Mouse (Mus musculus): ENCODE results near the gene Dsel.
A peak's percentile ranks its signal among the peaks of the same experiment; 100 is the strongest.

Dsel gene

DNA sequence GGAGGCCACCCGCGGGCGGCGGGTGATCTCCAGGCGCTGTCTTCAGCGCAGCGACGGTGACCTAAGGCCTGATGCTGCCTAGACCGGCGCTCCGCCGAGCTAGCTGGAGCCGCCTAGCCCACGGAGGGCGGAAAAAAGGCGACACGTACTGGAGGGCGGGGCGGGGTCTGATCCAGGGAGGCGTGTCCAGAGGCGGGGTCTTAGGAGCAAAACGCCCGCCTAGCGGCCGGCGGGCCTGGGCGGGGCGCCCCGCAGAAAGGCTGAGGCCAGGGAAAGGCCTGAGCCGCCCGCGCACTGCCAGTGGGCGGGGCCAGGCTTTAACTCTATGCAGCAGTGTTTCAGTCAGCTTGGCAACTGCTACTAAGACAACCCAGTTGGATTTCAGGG lies at the start of gene Dsel:
TSS of gene Dsel (minus strand) at position 140 of the 387 bp plus-strand sequence.
- peak; percentile 81 to 82 for DNase-seq

DNA sequence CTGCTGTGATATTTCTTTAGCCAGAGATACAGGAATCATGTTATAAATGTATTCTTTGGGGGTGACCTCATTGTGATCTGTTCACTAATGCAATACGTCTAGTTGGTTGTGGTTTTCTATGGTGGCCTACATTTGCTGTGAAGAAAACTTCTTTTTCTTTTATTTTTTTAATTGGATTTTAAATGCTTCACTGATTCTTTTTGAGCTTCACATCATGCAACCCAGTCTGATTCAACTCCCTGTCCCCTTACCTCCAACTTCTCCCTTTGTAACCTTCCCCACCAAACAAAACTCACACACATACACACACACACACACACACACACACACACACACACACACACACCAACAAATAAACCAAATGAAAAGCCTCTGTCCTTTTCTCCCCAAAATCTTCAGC lies 46.7 kb upstream of the Dsel start:
- DNase-seq = no peak

DNA sequence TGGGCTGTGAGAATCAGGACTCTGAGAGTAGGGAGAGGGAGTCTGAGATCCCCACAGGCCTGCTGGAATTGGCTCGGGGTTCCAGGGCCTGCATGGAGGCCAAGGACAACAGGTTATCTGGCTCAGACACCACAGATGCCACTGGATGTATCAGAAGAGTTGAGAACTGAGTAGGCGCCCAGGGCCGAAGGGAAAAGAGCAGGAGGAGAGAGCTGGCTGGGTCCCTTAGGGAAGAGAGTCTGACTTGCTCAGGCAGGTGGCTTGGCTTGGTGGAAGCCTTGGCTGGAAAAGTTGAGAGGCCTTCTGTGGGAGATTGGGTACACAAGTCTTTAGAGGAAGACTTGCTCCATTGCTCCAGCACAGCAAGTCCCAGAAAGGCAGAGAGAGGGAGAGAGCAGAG lies 18.6 kb upstream of the Dsel start:
- DNase-seq = no peak

DNA sequence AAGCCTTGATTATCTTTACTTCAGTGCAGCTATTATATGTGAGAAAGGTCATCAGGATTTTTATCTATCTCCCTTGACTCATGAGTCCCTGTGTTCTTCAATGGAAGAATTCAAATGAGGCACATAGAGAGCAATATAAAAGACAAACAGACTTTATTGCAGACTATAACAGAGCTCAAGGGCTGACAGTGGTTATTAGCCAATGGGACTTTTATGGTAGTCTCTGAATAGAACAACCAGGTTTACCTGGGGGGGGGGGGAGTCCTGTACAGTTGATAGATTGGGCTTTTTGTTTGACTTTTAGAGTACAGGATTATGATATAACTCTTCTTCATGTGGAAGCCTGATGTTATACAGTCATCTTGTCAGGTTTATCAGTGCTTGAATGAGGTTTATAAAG lies 11.1 kb upstream of the Dsel start:
- no peak for DNase-seq

DNA sequence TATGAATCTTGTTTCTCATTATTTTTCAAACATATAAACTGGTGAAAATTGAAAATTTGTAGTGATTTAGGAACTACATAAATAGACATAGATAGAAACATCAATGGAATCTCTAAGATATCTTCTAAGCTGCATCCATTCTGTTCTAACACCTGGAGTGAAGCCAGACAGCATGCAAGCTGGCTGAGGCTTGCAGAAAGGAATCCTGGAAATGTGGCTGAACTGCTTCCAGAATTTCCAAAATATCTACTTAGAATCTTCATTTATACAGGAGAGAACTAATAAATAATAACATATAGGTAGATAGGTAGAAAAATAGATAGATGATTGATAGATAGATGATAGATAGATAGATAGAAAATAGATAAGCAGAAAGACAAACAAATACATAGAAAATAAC lies 8.5 kb upstream of the Dsel start:
- no peak for DNase-seq

DNA sequence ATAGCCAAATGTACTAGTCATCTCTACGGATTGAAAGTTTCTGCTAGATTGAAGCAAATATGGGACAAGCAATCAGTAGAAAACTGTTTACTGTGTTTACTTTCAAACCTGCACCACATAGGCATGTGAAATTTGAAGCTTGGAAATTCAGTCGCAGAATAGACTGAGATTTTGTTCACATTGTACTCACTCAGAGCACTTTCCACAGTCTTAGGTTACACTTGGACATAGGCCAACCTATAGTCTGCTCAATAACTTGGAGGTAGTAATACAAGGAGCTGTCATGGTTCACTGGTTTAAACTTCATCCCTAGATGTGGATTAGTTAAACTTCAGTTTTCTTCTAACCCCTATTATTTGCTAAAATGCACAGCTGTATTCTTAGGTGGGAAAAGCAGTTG lies 749 bp upstream of the Dsel start:
- DNase-seq = no peak

DNA sequence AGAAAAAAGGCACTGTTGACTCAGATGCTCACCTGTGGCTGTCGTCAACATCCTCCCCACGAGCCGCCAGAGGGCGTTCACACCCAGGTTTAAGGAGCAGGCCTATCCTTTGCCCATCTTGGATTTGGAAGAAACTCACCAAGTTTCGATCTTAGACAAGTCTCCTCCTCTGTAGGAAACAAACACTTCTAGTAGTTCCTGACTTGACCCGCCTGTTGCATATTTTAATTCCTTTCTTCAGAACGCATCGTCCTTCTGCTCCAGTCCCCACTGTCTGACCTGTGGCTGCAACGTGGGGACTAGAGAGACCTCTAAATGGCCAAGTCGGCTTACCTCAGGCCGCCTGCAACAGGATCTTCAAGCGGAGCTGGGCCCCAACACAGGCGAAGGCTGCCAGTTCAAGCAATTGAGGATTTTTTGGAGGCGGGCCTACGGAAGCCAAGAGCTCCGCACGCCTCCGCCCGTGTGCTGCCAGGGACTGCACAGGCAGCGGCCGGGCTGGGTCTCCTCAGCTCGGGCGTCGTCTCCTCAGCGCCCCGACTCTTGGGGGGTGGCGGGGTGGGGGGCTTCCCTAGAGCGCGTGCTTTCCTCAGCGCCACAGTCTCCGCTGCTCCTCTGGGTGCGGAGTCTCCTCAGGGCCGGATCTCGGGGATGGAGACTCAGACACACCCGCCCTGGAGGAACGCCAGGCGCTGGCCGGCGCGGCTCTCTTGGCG lies 497 bp downstream of the Dsel start:
- DNase-seq = peak; percentile 49 to 51

DNA sequence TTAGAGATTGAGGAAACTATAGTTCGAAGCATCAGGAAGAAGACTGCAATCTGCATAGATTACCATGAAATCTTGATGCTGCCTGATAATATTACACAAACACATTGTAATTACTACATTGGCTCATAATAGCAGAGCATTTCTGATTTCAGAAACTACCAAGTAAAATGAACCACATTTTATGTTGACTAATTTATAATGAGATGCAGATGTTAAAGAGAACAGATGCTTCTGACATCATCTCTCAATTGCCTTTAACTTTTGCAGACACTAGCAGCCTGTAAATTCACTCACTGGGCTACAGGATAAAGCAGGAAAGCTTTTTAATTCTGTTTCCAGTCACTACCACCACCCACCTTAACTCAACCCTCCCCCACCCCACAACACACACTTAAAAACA lies 6.9 kb downstream of the Dsel start:
- no peak for DNase-seq

DNA sequence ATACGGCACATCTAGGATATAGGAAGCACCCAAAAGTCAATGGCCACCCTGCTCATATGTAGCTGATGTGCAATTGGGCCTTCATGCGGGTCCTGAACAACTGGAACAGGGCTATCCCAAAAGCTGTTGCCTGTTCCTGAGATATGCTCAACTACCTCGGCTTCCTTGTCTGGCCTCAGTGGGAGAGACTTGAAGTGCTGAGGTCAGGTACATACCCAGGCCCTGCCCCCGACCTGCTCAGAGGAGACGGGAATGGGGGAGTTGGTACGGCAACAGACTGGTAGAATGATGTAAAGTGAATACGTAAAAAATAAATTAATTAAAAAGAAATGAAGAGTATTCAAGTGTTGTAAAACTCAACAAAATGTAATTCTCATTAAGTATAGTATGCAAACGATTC lies 12.3 kb downstream of the Dsel start:
- DNase-seq = no peak

DNA sequence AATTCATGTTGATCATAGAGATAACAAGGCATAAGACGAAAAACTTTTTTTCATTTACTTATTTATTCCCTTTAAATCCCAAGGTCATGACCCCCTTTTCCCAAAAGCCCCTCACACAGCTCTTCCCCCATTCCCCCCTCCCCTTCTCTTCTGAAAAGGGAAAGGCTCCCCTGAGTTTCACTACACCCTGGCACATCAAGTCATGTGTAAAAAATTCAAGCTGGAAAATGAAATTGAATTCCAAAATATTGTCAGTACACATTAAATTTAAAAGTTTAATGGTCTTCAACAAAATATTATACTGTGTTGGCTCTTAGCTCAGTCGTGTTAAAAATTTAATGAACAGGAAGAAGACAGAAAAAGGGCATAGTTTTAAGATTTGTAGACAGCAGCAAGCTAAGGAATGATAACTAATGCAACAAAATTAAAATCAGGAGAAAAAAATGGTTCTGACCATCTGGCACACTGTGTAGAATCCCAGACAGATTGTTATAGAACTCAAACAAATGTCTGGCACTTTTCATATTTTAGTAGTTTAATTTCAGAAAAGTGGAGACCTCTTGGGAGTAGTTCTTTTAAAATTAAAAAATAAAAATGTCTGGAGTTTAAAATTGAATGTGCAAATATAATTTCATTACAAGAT lies 31.0 kb downstream of the Dsel start:
- DNase-seq = no peak

All from B cell, adult 2 months (primary cell).